Mouse (Mus musculus) liver, embryonic 13.5 days (tissue): ENCODE measurements at regions not wholly inside any gene's neighbourhood (a gene's known extent, or its start where the extent isn't known, plus 50 kb on each side); places are given as distances from the start of the nearest gene placed in this dataset.

Source experiments
- ATAC-seq: fragments of 200-750 bp; cut with Nextera tagmentation; 2 replicates; pipeline ENCODE4 v1.8.0; 2017; ENCODE audit warnings: low read depth, mild to moderate bottlenecking, moderate number of reproducible peaks, moderate library complexity
- DNase-seq: peaks from one replicate; pipeline ENCODE4 v3.0.0; 2022
- H3K27ac ChIP-seq: fragments of 300-500 bp; sonication (generic); 2 replicates; pipeline ENCODE4 v1.5.1; 2015; ENCODE audit warnings: moderate library complexity, mild to moderate bottlenecking, inconsistent platforms
- H3K27me3 ChIP-seq: fragments of 300-500 bp; sonication (generic); 2 replicates; pipeline ENCODE4 v1.6.1; 2015; ENCODE audit warnings: mild to moderate bottlenecking, inconsistent platforms
- H3K36me3 ChIP-seq: fragments of 300-500 bp; sonication (generic); 2 replicates; pipeline ENCODE4 v1.6.1; 2015; ENCODE audit warnings: mild to moderate bottlenecking, inconsistent platforms
- H3K4me1 ChIP-seq: fragments of 300-500 bp; sonication (generic); replicated peaks from 2 replicates; pipeline ENCODE4 v1.6.1; 2015; ENCODE audit warnings: inconsistent platforms
- H3K4me2 ChIP-seq: fragments of 300-500 bp; sonication (generic); 2 replicates; pipeline ENCODE4 v1.6.1; 2015; ENCODE audit warnings: inconsistent platforms, mild to moderate bottlenecking, moderate library complexity
- H3K4me3 ChIP-seq: fragments of 300-500 bp; sonication (generic); replicated peaks from 2 replicates; pipeline ENCODE4 v1.5.1; 2015; ENCODE audit warnings: mild to moderate bottlenecking, inconsistent platforms
- H3K9ac ChIP-seq: fragments of 300-500 bp; sonication (generic); 2 replicates; pipeline ENCODE4 v1.6.1; 2015; ENCODE audit warnings: mild to moderate bottlenecking, inconsistent platforms
- H3K9me3 ChIP-seq: fragments of 300-500 bp; sonication (generic); replicated peaks from 2 replicates; pipeline ENCODE4 v1.6.1; 2016; ENCODE audit warnings: inconsistent platforms
- WGBS: fragments of 180-500 bp; shearing (Covaris S2); methylation state at CpG from one replicate; pipeline ENCODE4 v1.1.7; 2015; ENCODE audit not compliant: insufficient replicate concordance; 5-methylcytosine and 5-hydroxymethylcytosine counted together

DNA sequence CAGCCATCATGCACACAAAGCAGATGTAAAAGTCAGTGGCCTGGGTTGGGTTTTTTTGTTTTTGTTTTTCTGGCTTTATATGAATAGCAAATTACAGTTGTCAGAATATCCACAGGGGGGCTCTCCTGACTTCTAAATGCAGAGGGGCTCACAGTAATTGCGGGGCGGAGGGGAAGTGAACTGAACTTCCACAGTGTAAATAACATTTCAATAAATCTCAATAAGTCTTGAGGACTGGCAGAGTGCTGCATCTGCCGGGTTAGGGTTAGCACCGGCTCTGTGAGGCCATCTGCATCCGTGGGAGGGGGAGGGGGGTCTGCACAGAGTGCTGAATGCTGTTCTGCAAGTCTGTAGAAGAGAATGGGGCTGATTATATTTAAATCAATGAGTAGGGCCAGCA is 50.3 kb upstream of the Arl4c start:
- ATAC-seq (no peak), DNase-seq (no peak)
- Histone ChIP-seq H3K27me3 (no peaks in the 10 kb centered on the region), H3K36me3 (no peaks in the 10 kb centered on the region), H3K4me1 (no peaks in the 10 kb centered on the region), H3K9me3 (no peaks in the 10 kb centered on the region), H3K4me3 (no peak overlapping the region), H3K9ac (no peak overlapping the region), H3K4me2 (no peak overlapping the region), H3K27ac (no peak overlapping the region)
- WGBS: 17% methylated on average over 5 of the region's 5 CpGs

DNA sequence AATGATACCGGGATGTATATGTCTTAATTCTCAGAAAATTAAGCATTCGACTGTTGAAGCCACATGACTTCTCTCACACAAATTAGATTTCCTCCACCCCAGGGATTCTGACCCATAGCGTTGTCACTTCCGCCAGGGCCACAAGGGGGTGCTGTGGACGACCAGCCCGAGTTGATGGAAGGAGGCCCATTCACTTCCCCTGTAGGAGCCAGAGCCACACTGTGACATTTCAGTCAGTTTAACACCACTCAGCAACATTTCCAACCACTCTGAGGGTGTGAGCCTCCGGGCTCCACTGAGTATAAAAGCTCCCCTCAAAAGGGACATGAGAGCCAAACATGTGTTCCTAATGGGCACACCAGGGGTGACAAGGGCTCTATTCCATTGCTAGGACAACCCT is 54.6 kb upstream of the Arl4c start:
- no peak overlapping the region for H3K27ac ChIP-seq
- H3K4me1 ChIP-seq: no peaks in the 10 kb centered on the region
- 63% methylated on average over 7 of the region's 7 CpGs for WGBS
- ATAC-seq: no peak
- no peak overlapping the region for H3K4me2 ChIP-seq
- DNase-seq: peak; percentile 15
- H3K36me3 ChIP-seq: no peaks in the 10 kb centered on the region
- no peaks in the 10 kb centered on the region for H3K27me3 ChIP-seq
- no peak overlapping the region for H3K9ac ChIP-seq
- H3K4me3 ChIP-seq: no peak overlapping the region
- no peaks in the 10 kb centered on the region for H3K9me3 ChIP-seq

- no peak for ATAC-seq
- no peaks in the 10 kb centered on the region for H3K9me3 ChIP-seq
- no peak overlapping the region for H3K27ac ChIP-seq
- no peak for DNase-seq
- WGBS: 66% methylated on average over 7 of the region's 7 CpGs
- no peaks in the 10 kb centered on the region for H3K4me1 ChIP-seq
- no peak overlapping the region for H3K9ac ChIP-seq
- no peak overlapping the region for H3K4me2 ChIP-seq
- H3K4me3 ChIP-seq: no peak overlapping the region
- H3K27me3 ChIP-seq: no peaks in the 10 kb centered on the region
- no peaks in the 10 kb centered on the region for H3K36me3 ChIP-seq
These were observed 55.1 kb upstream of the Arl4c start for GRCm38 (mm10) chr1:88757162-88757561.

- Histone ChIP-seq H3K4me3 (no peak overlapping the region), H3K36me3 (no peaks in the 10 kb centered on the region), H3K4me2 (no peak overlapping the region), H3K4me1 (no peaks in the 10 kb centered on the region), H3K9me3 (no peaks in the 10 kb centered on the region), H3K9ac (no peak overlapping the region), H3K27me3 (no peaks in the 10 kb centered on the region), H3K27ac (no peak overlapping the region)
- 34% methylated on average over 3 of the region's 3 CpGs for WGBS
- ATAC-seq: no peak
- no peak for DNase-seq
These were observed 55.7 kb upstream of the Arl4c start for GRCm38 (mm10) chr1:88757746-88758145.

DNA sequence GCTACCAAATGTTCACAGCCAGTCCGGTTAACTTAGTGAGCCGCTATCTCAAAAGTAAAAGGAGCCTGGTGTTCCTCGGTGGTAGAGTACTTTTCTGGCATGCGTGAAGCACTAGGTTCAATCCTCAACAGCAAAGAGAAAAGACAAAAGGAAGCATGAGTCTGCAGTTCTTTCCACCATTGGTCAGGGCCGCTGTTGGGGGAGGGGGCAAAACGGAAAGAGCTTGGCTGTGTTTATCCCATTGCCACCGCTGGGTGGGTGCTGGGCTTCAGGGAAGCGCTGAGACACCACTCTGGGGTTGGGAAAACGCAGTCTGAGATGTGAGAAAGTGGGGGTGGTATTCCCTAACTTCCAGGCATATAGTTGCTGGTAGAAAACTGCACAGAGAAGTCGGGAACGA is 58.6 kb upstream of the Arl4c start:
- Histone ChIP-seq H3K36me3 (no peaks in the 10 kb centered on the region), H3K9me3 (no peaks in the 10 kb centered on the region), H3K4me2 (no peak overlapping the region), H3K27me3 (no peaks in the 10 kb centered on the region), H3K4me1 (no peaks in the 10 kb centered on the region), H3K27ac (no peak overlapping the region), H3K9ac (no peak overlapping the region), H3K4me3 (no peak overlapping the region)
- ATAC-seq: no peak
- 38% methylated on average over 11 of the region's 11 CpGs for WGBS
- no peak for DNase-seq

DNA sequence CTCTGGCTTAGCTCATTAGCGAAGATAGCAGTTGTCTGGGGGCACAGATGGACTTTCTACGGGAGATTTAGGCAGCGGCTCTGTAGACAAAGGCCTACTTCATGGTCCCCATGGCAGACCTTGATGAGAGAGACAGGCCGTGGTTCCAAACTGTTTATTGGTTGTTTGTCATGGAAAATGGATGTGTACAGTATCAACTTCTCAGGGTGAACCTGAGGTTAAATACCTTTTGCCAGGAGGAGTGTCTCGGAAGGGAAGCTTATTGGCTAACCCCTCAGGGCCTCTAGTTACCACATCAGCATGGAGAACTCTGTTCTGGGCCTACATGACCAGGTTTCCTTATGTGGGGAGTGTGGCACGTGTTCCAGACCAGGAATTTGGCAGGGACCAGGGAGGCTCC is 59.1 kb upstream of the Arl4c start:
- Histone ChIP-seq H3K4me1 (no peaks in the 10 kb centered on the region), H3K27me3 (no peaks in the 10 kb centered on the region), H3K9ac (no peak overlapping the region), H3K36me3 (no peaks in the 10 kb centered on the region), H3K4me2 (no peak overlapping the region), H3K27ac (no peak overlapping the region), H3K4me3 (no peak overlapping the region), H3K9me3 (no peaks in the 10 kb centered on the region)
- ATAC-seq (no peak), DNase-seq (no peak)
- WGBS: 63% methylated on average over 6 of the region's 6 CpGs

GRCm38 (mm10) chr1:88763725-88764364 is 61.8 kb upstream of the Arl4c start:
- ATAC-seq: no peak
- no peak overlapping the region for H3K4me3 ChIP-seq

DNA sequence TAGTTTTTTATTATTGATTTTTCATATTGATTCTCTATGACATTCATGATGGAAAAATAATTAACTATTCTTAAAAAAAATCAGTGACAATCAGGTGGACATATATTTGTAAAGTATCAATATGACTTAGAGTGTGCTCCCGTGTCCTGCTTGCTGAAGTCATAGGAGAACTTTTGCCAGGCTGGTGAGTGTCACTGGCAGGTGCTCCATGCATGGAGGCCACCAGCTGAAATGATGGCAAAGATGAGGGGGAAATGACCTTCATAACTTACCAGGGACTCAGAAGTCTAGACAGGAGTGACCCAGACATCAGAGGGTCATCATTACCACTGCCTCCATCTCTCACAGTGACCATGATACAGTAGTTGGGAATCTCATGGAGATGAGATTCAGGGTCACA is 62.5 kb upstream of the Arl4c start:
- no peak overlapping the region for H3K4me3 ChIP-seq
- no peak overlapping the region for H3K27ac ChIP-seq
- no peaks in the 10 kb centered on the region for H3K36me3 ChIP-seq
- H3K4me1 ChIP-seq: no peaks in the 10 kb centered on the region
- DNase-seq (no peak), ATAC-seq (no peak)
- WGBS: 61% methylated on average over 1 of the region's 1 CpGs
- no peak overlapping the region for H3K9ac ChIP-seq
- no peaks in the 10 kb centered on the region for H3K27me3 ChIP-seq
- H3K4me2 ChIP-seq: no peak overlapping the region
- H3K9me3 ChIP-seq: no peaks in the 10 kb centered on the region

More at GRCm38 (mm10) chr1:88763725-88764364, 61.8 kb upstream of the Arl4c start:
- DNase-seq: no peak
- WGBS: 44% methylated on average over 6 of the region's 6 CpGs
- no peaks in the 10 kb centered on the region for H3K4me1 ChIP-seq
- H3K9ac ChIP-seq: no peak overlapping the region
- H3K9me3 ChIP-seq: no peaks in the 10 kb centered on the region
- no peaks in the 10 kb centered on the region for H3K36me3 ChIP-seq
- H3K27me3 ChIP-seq: no peaks in the 10 kb centered on the region
- no peak overlapping the region for H3K27ac ChIP-seq
- H3K4me2 ChIP-seq: no peak overlapping the region

DNA sequence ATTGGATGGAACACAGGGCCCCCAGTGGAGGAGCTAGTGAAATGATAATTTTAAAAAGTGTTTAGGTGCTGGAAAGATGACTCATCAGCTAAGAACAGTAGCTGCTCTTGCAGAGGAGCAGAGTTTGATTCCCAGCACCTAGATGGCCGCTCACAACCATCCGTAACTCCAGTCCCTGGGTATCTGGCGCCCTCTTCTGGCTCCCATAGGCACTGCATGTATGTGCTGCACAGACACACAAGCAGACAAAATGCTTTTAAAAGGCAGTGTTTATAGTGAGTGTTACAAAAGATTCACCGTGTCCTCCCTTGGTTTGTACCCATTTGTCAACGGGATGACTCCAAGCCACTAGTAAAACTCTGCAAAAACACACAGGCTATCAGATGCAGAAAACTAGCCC is 75.0 kb upstream of the Arl4c start:
- no peak overlapping the region for H3K9ac ChIP-seq
- H3K9me3 ChIP-seq: no peaks in the 10 kb centered on the region
- H3K36me3 ChIP-seq: no peaks in the 10 kb centered on the region
- WGBS: 75% methylated on average over 5 of the region's 5 CpGs
- no peak overlapping the region for H3K4me2 ChIP-seq
- no peaks in the 10 kb centered on the region for H3K27me3 ChIP-seq
- H3K4me3 ChIP-seq: no peak overlapping the region
- no peak for DNase-seq
- no peaks in the 10 kb centered on the region for H3K4me1 ChIP-seq
- ATAC-seq: no peak
- H3K27ac ChIP-seq: no peak overlapping the region

DNA sequence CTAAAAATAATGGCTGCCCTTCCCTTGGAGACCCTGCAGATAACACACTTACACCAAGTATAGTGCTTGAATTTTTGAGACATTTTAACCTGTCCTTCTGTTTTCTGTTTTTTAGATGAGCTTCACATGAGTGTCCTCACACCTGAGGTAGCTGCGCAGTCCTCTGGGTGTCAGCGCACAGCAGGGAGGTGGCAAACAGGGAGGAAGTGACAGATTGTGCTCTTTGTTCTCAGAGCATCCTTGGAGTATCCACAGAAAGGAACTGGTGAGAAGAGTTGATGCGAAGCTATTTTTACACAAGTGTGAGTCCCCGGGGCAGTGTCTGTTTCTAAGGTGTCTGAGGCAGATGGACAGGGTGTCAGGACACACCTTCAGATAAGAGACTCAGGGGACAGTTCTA is 78.2 kb upstream of the Arl4c start:
- 63% methylated on average over 4 of the region's 4 CpGs for WGBS
- H3K4me3 ChIP-seq: no peak overlapping the region
- H3K4me1 ChIP-seq: no peaks in the 10 kb centered on the region
- H3K9me3 ChIP-seq: no peaks in the 10 kb centered on the region
- H3K27me3 ChIP-seq: no peaks in the 10 kb centered on the region
- H3K27ac ChIP-seq: no peak overlapping the region
- DNase-seq (no peak), ATAC-seq (no peak)
- no peak overlapping the region for H3K4me2 ChIP-seq
- H3K36me3 ChIP-seq: no peaks in the 10 kb centered on the region
- H3K9ac ChIP-seq: no peak overlapping the region

- H3K27ac ChIP-seq: no peak overlapping the region
- H3K4me3 ChIP-seq: no peak overlapping the region
- no peaks in the 10 kb centered on the region for H3K4me1 ChIP-seq
- H3K9me3 ChIP-seq: no peaks in the 10 kb centered on the region
- ATAC-seq (no peak), DNase-seq (no peak)
- 56% methylated on average over 4 of the region's 4 CpGs for WGBS
- H3K4me2 ChIP-seq: no peak overlapping the region
- H3K36me3 ChIP-seq: no peaks in the 10 kb centered on the region
- no peaks in the 10 kb centered on the region for H3K27me3 ChIP-seq
- no peak overlapping the region for H3K9ac ChIP-seq
These were observed 81.1 kb upstream of the Arl4c start for GRCm38 (mm10) chr1:88783083-88783482.

- H3K36me3 ChIP-seq: no peaks in the 10 kb centered on the region
- H3K4me3 ChIP-seq: no peak overlapping the region
- ATAC-seq (no peak), DNase-seq (no peak)
- H3K27ac ChIP-seq: no peak overlapping the region
- H3K4me2 ChIP-seq: no peak overlapping the region
- H3K4me1 ChIP-seq: no peaks in the 10 kb centered on the region
- H3K9ac ChIP-seq: no peak overlapping the region
- no peaks in the 10 kb centered on the region for H3K27me3 ChIP-seq
- no peaks in the 10 kb centered on the region for H3K9me3 ChIP-seq
- 36% methylated on average over 4 of the region's 5 CpGs for WGBS
These were observed 83.0 kb upstream of the Arl4c start for GRCm38 (mm10) chr1:88784866-88785620.
